ENCODE assay signal across 9 mouse cellular contexts in genomic region chr2:27504113-27504885, GRCm38 (mm10). TPM values are rescaled to one million over a fixed set of nuclear protein-coding genes. Genes with fewer than 3 reads are reported as not detected.
DNase-seq lines count a peak whose midpoint lies in the region; ATAC-seq and TF ChIP-seq lines count a peak whose summit lies in the region.
"Had no signal": no experiment of that assay in that cellular context is flagged by ENCODE, and none has a peak within 500 bp of the region (broad histone marks: within the 10 kb centered on the region; RNA-seq: fewer than 3 reads in every experiment).

No protein-coding gene starts in this region.

- no peak overlapping the region for H3K4me2 ChIP-seq in embryonic facial prominence, embryonic 14.5 days (ENCODE audit: low read depth, low read length)
- H3K4me2 ChIP-seq in lung, postnatal 0 days (replicated peaks; ENCODE audit: low read depth, low read length): no peak overlapping the region
- H3K4me2 ChIP-seq in hindbrain, embryonic 11.5 days (replicated peaks; ENCODE audit: low read depth, low read length): no peak overlapping the region

- no peaks in the 10 kb centered on the region for H3K9me3 ChIP-seq in embryonic facial prominence, embryonic 14.5 days (ENCODE audit: control insufficient read depth, low read length)
- no peaks in the 10 kb centered on the region for H3K9me3 ChIP-seq in lung, postnatal 0 days (ENCODE audit: low read length)
- no peaks in the 10 kb centered on the region for H3K9me3 ChIP-seq in hindbrain, embryonic 11.5 days (ENCODE audit: control insufficient read depth, low read length)

- no peak for TF ChIP-seq EP300 in lung, postnatal 0 days (IDR thresholded peaks at IDR 0.05)

- intact Hi-C loops in left cerebral cortex, postnatal 10 days (cut with DNase I): no loop called here

- TF ChIP-seq CTCF in lung, postnatal 0 days (IDR thresholded peaks at IDR 0.05): no peak

- H3K27ac ChIP-seq in embryonic facial prominence, embryonic 14.5 days (replicated peaks; ENCODE audit: low read depth, low read length): peak overlapping the region; percentile 59; the same call in 1 of the 2 replicates
- peak overlapping the region; percentile 72 for H3K27ac ChIP-seq in lung, postnatal 0 days (ENCODE audit: low read length)
- H3K27ac ChIP-seq in hindbrain, embryonic 11.5 days (ENCODE audit: low read depth, low read length): no peak overlapping the region

- 28% methylated on average over 7 of the region's 7 CpGs for WGBS in embryonic facial prominence, embryonic 14.5 days
- WGBS in lung, postnatal 0 days: 37% methylated on average over 7 of the region's 7 CpGs
- WGBS in hindbrain, embryonic 11.5 days: 66% methylated on average over 7 of the region's 7 CpGs

- DNase-seq in adrenal gland, adult (ENCODE audit: inconsistent age in 2 of 2, low spot score in 1 of 2): peak; percentile 17 to 33
- no peak for DNase-seq in adrenal gland, postnatal 25 days
- DNase-seq in embryonic facial prominence, embryonic 14.5 days (ENCODE audit: low spot score): peak; percentile 31
- peak; percentile 22 for DNase-seq in kidney, adult 18-20 months
- peak; percentile 61 for DNase-seq in lung, postnatal 0 days (ENCODE audit: low spot score)
- DNase-seq in retina, embryonic 14.5 days (ENCODE audit: low spot score): no peak
- DNase-seq in hindbrain, embryonic 11.5 days (ENCODE audit: low spot score): no peak
- no peak for DNase-seq in left cerebral cortex, postnatal 10 days (ENCODE audit: extremely low spot score in 1 of 2, low spot score in 2 of 2)
- DNase-seq: cerebellum, adult 11 months had no signal

- H3K4me3 ChIP-seq in embryonic facial prominence, embryonic 14.5 days (ENCODE audit: low read depth, low read length): no peak overlapping the region
- no peak overlapping the region for H3K4me3 ChIP-seq in lung, postnatal 0 days (ENCODE audit: low read depth, low read length)
- no peak overlapping the region for H3K4me3 ChIP-seq in hindbrain, embryonic 11.5 days (ENCODE audit: low read depth, low read length)

- no peaks in the 10 kb centered on the region for H3K27me3 ChIP-seq in embryonic facial prominence, embryonic 14.5 days (replicated peaks; ENCODE audit: control insufficient read depth, insufficient read depth, low read length)
- no peaks in the 10 kb centered on the region for H3K27me3 ChIP-seq in lung, postnatal 0 days (replicated peaks; ENCODE audit: insufficient read depth, low read length)
- no peaks in the 10 kb centered on the region for H3K27me3 ChIP-seq in hindbrain, embryonic 11.5 days (ENCODE audit: control insufficient read depth, insufficient read depth, low read length)

- peak; percentile 24; the same call in 1 of the 2 replicates for ATAC-seq in embryonic facial prominence, embryonic 14.5 days (ENCODE audit: low read depth)
- ATAC-seq in lung, postnatal 0 days: peak; percentile 49
- no peak for ATAC-seq in hindbrain, embryonic 11.5 days (ENCODE audit: low FRiP score)

- H3K36me3 ChIP-seq in embryonic facial prominence, embryonic 14.5 days (ENCODE audit: control insufficient read depth, insufficient read depth, low read length): no peaks in the 10 kb centered on the region
- no peaks in the 10 kb centered on the region for H3K36me3 ChIP-seq in lung, postnatal 0 days (ENCODE audit: insufficient read depth, low read length)
- H3K36me3 ChIP-seq in hindbrain, embryonic 11.5 days (ENCODE audit: control insufficient read depth, insufficient read depth, low read length): no peaks in the 10 kb centered on the region

- no peak overlapping the region for H3K9ac ChIP-seq in embryonic facial prominence, embryonic 14.5 days (ENCODE audit: low read depth, low read length)
- H3K9ac ChIP-seq in lung, postnatal 0 days (replicated peaks; ENCODE audit: low read depth): 0 out of 2 replicates have a peak overlapping the region, but pooled peaks have one; percentile 12
- no peak overlapping the region for H3K9ac ChIP-seq in hindbrain, embryonic 11.5 days (ENCODE audit: low read depth, low read length)

- peaks cover 13% of the 10 kb centered on the region for H3K4me1 ChIP-seq in embryonic facial prominence, embryonic 14.5 days (ENCODE audit: control insufficient read depth, insufficient read depth, low read length)
- H3K4me1 ChIP-seq in lung, postnatal 0 days (ENCODE audit: insufficient read depth, low read depth, low read length): 0 out of 2 replicates have a peak, but pooled peaks cover 6% of the 10 kb centered on the region
- no peaks in the 10 kb centered on the region for H3K4me1 ChIP-seq in hindbrain, embryonic 11.5 days (replicated peaks; ENCODE audit: control insufficient read depth, insufficient read depth, low read length)

RNA-seq across cellular contexts. Expression of gene Brd3, which starts 3.2 kb away (rescaled TPM):
- 81.8 and 110 TPM in 2 replicates for total RNA-seq in adrenal gland, postnatal 25 days (2021)
- polyA plus RNA-seq in embryonic facial prominence, embryonic 14.5 days (2014; fragmentation: Nextera tagmentation; extraction: Ambion mirVana): 131 and 137 TPM in 2 replicates
- 44.9 and 47.5 TPM in 2 replicates for polyA plus RNA-seq in lung, postnatal 0 days (2015; fragmentation: Nextera tagmentation; extraction: Ambion mirVana)
- polyA plus RNA-seq in hindbrain, embryonic 11.5 days (2014; fragmentation: Nextera tagmentation; extraction: Ambion mirVana): 160 and 161 TPM in 2 replicates
- 10 to 100 TPM; 67.1 to 77.0 TPM for total RNA-seq in left cerebral cortex, postnatal 10 days (2021)

RNA-seq across cellular contexts. Expression of gene Wdr5, which starts 10.7 kb away (rescaled TPM):
- total RNA-seq in adrenal gland, postnatal 25 days (2021): 37.3 and 40.2 TPM in 2 replicates
- polyA plus RNA-seq in embryonic facial prominence, embryonic 14.5 days (2014; fragmentation: Nextera tagmentation; extraction: Ambion mirVana): 50.1 and 54.1 TPM in 2 replicates
- 20.5 and 24.0 TPM in 2 replicates for polyA plus RNA-seq in lung, postnatal 0 days (2015; fragmentation: Nextera tagmentation; extraction: Ambion mirVana)
- 58.6 and 62.5 TPM in 2 replicates for polyA plus RNA-seq in hindbrain, embryonic 11.5 days (2014; fragmentation: Nextera tagmentation; extraction: Ambion mirVana)
- 10 to 100 TPM; 43.6 to 44.9 TPM for total RNA-seq in left cerebral cortex, postnatal 10 days (2021)

Comparison
In these comparisons a context has a peak if more than half of its experiments do, and no peak if none do; other contexts are left out.
1. DNase-seq: peak in adrenal gland, adult (2 of 2), embryonic facial prominence, embryonic 14.5 days (single experiment), kidney, adult 18-20 months (single experiment) and lung, postnatal 0 days (single experiment); none in adrenal gland, postnatal 25 days (single experiment), retina, embryonic 14.5 days (single experiment), hindbrain, embryonic 11.5 days (single experiment) and left cerebral cortex, postnatal 10 days (0 of 2).